Mouse (Mus musculus) thymus, adult 2 months (tissue): ENCODE results near the gene Lamb3. TPM values are rescaled to one million over a fixed set of nuclear protein-coding genes. Genes with fewer than 3 reads are reported as not detected.

ENCODE experiments used
- DNase-seq: peaks from one replicate; pipeline ENCODE4 v3.0.0; 2021
- H3K27ac ChIP-seq: fragments of 200-500 bp; 2 replicates; pipeline ENCODE4 v1.5.1; 2012; ENCODE audit warnings: low read length, control low read depth; ENCODE audit not compliant: control insufficient read depth, insufficient read depth
- H3K27me3 ChIP-seq: fragments of 200-500 bp; 2 replicates; pipeline ENCODE4 v1.6.1; 2012; ENCODE audit warnings: mild to moderate bottlenecking, low read length, moderate library complexity, mixed read lengths; ENCODE audit not compliant: control insufficient read depth, insufficient read depth
- H3K36me3 ChIP-seq: fragments of 200-500 bp; 2 replicates; pipeline ENCODE4 v1.6.1; 2012; ENCODE audit warnings: mild to moderate bottlenecking, low read length, moderate library complexity; ENCODE audit not compliant: control insufficient read depth, insufficient read depth
- H3K4me1 ChIP-seq: fragments of 200-500 bp; replicated peaks from 2 replicates; pipeline ENCODE4 v1.6.1; 2012; ENCODE audit warnings: low read length; ENCODE audit not compliant: control insufficient read depth, insufficient read depth
- H3K4me3 ChIP-seq: fragments of 200-500 bp; 2 replicates; pipeline ENCODE4 v1.5.1; 2012; ENCODE audit warnings: mild to moderate bottlenecking, low read length, control low read depth, moderate library complexity; ENCODE audit not compliant: control insufficient read depth, insufficient read depth
- CTCF ChIP-seq: fragments of 200-500 bp; IDR thresholded peaks from 2 replicates; pipeline ENCODE4 v1.5.1; 2012; ENCODE audit warnings: mild to moderate bottlenecking, control low read depth, low read length, moderate library complexity, borderline replicate concordance; ENCODE audit not compliant: control insufficient read depth, poor library complexity, insufficient read depth; ENCODE audit errors: extremely low read depth
- POLR2A ChIP-seq: fragments of 200-500 bp; IDR thresholded peaks from 2 replicates; pipeline ENCODE4 v1.6.1; 2012; ENCODE audit warnings: mild to moderate bottlenecking, low read length, control low read depth, moderate library complexity; ENCODE audit not compliant: control insufficient read depth, poor library complexity, insufficient read depth; ENCODE audit errors: extremely low read depth
- WGBS: fragments of 180-500 bp; shearing (Covaris S2); methylation state at CpG from one replicate; pipeline ENCODE4 v1.1.7; 2018; 5-methylcytosine and 5-hydroxymethylcytosine counted together
- polyA plus RNA-seq: library from polyadenylated mRNA; depleted of rRNA; stranded (reverse); fragments of >200 nt; gene quantifications from 2 replicates; pipeline ENCODE4 v1.2.3, GENCODE M21; 2012

Gene Lamb3
- polyA plus RNA-seq, 1 experiment: 27.8 TPM

- DNase-seq: no peak
- peaks cover 96% of the 10 kb centered on the region for H3K36me3 ChIP-seq
- no peak for TF ChIP-seq CTCF
- TF ChIP-seq POLR2A: no peak
- WGBS: 79% methylated on average over 7 of the region's 7 CpGs
- H3K4me1 ChIP-seq: peaks cover 36% of the 10 kb centered on the region
- no peak overlapping the region for H3K4me3 ChIP-seq
- peak overlapping the region; percentile 20; the same call in 1 of the 2 replicates for H3K27ac ChIP-seq
- H3K27me3 ChIP-seq: no peaks in the 10 kb centered on the region
These were observed 15.7 kb upstream of the Lamb3 start for GRCm38 (mm10) chr1:193191675-193192283.

- no peak for TF ChIP-seq POLR2A
- TF ChIP-seq CTCF: no peak
- Histone ChIP-seq H3K4me3 (no peak overlapping the region), H3K27ac (no peak overlapping the region), H3K36me3 (peaks cover 92% of the 10 kb centered on the region), H3K27me3 (no peaks in the 10 kb centered on the region), H3K4me1 (peaks cover 49% of the 10 kb centered on the region)
- no peak for DNase-seq
- WGBS: 97% methylated on average over 3 of the region's 3 CpGs
These were observed 12.9 kb upstream of the Lamb3 start for GRCm38 (mm10) chr1:193194416-193195140.

GRCm38 (mm10) chr1:193195169-193195810 is 12.2 kb upstream of the Lamb3 start:
- Histone ChIP-seq H3K27ac (no peak overlapping the region), H3K4me3 (no peak overlapping the region), H3K36me3 (peaks cover 85% of the 10 kb centered on the region), H3K4me1 (peaks cover 43% of the 10 kb centered on the region), H3K27me3 (no peaks in the 10 kb centered on the region)
- DNase-seq: no peak
- TF ChIP-seq CTCF (no peak), POLR2A (no peak)
- WGBS: 96% methylated on average over 3 of the region's 3 CpGs

GRCm38 (mm10) chr1:193197494-193198205 is 9.8 kb upstream of the Lamb3 start:
- Histone ChIP-seq H3K4me3 (no peak overlapping the region), H3K36me3 (peaks cover 64% of the 10 kb centered on the region), H3K27ac (peak overlapping the region; percentile 3; the same call in 1 of the 2 replicates), H3K27me3 (no peaks in the 10 kb centered on the region), H3K4me1 (peaks cover 28% of the 10 kb centered on the region)
- 88% methylated on average over 18 of the region's 18 CpGs for WGBS
- DNase-seq: no peak
- no peak for TF ChIP-seq CTCF
- no peak for TF ChIP-seq POLR2A

- TF ChIP-seq POLR2A: no peak
- TF ChIP-seq CTCF: no peak
- H3K27me3 ChIP-seq: no peaks in the 10 kb centered on the region
- 96% methylated on average over 2 of the region's 2 CpGs for WGBS
- peak overlapping the region; percentile 3; the same call in 1 of the 2 replicates for H3K27ac ChIP-seq
- peaks cover 28% of the 10 kb centered on the region for H3K4me1 ChIP-seq
- peaks cover 57% of the 10 kb centered on the region for H3K36me3 ChIP-seq
- no peak overlapping the region for H3K4me3 ChIP-seq
- DNase-seq: no peak
These were observed 9.2 kb upstream of the Lamb3 start for GRCm38 (mm10) chr1:193198312-193198711.

GRCm38 (mm10) chr1:193200640-193201382 is 6.7 kb upstream of the Lamb3 start:
- TF ChIP-seq CTCF (no peak), POLR2A (no peak)
- WGBS: 3% methylated on average over 8 of the region's 8 CpGs
- H3K36me3 ChIP-seq: peaks cover 32% of the 10 kb centered on the region
- peaks cover 28% of the 10 kb centered on the region for H3K4me1 ChIP-seq
- H3K27ac ChIP-seq: peak overlapping the region; percentile 99
- peak; percentile 66 for DNase-seq
- no peaks in the 10 kb centered on the region for H3K27me3 ChIP-seq
- peak overlapping the region; percentile 62 for H3K4me3 ChIP-seq
